Mouse (Mus musculus): ENCODE measurements around the gene Wdr24.

Gene Wdr24

DNA sequence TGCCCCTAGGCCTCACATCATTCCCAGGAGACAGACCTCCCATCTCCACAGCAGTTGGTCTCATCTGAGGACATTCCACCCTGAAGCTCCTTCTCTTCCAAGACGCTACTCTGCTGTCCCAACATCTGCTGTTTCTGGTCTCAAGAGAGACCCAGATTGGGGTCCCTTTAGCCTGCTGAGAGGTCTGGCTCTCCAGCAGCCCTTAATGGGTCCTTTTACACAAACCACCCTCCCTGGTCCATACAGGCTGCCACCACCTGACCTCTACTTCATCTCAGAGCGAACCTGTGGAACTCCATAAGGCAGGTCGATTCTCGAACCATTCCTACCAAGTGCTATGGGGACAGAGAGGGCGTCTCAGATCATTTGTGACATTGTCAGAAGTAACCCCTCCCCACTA is 15.4 kb upstream of the Wdr24 start:
- DNase-seq, result no peak

DNA sequence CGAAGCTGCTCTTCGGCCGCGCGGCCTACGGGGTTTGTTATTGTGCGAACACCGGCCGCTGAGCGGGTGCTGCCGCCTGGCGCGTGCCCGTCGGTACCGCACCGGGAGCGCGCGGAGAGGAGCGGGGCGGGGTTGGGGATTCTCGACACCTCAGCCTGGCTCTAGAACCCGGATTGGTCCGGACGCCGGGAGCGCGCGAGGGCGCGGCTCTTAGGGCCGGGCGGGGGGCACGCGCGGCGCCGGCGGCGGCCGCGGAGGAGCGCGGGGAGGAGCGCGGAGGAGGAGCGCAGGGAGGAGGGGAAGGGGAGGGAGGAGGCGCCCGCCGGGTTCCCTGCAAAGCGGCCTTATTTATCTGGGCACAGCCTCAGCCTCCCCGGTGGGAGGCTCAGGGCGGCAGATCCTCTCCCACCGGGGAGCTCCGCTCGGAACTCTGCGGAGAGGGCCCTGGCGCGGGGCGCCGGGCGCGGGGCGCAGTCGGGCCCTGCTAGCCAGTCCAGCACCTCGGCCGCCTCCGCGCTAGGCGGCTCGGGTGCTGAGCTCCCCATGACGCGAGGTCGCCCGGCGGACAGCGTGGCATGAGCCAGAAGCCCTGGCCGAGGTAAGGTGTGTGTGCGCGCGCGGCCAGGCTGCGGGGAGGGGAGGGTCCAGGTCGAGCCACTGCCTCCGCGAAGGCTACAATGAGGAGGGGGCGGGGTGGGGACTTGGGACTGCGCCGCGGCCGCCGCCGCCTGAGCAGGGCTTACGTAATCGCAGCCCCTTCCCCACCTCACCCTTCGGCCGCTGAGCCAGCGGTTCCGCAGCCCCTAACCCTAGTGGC is 14.4 kb upstream of the Wdr24 start, which contains the start of gene Fbxl16:
TSS of gene Fbxl16 (plus strand) at position 297 of the 817 bp plus-strand sequence.
- DNase-seq, result no peak

DNA sequence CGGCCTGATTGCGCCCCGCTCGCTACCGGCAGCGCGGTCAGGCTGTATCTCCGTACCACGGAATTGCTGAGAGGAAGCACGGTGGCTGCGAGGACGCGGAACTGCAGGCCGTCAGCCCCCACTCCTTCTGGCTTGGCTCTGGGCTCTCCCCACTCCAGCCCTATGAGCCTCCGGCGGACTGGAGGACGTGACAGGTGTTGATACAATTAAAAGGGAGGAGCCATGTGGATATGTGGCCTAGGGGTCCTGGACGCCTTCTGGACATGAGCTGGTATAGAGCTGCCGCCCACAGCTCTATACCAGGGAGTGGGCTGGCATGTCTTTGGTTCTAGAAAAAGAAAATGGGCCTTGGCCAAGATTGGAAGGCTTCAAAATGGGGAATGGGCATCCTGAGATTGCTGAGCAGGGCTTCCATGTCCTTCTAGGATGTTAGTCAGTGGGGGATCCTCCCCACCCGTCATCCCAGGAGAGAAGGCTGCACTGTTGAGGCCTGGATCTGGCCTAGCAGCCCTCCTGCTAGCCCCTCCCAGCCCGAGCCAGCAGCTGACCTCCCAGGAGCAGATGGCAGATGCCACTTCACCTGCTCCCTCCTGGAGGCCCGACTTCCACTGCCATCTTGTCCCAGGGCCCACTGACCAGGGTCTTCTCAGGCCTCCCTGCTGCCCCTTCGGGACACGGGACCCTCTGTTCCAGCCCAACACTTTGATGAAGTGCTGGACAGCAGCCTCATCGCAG is 13.7 kb upstream of the Wdr24 start:
- no peak for DNase-seq

DNA sequence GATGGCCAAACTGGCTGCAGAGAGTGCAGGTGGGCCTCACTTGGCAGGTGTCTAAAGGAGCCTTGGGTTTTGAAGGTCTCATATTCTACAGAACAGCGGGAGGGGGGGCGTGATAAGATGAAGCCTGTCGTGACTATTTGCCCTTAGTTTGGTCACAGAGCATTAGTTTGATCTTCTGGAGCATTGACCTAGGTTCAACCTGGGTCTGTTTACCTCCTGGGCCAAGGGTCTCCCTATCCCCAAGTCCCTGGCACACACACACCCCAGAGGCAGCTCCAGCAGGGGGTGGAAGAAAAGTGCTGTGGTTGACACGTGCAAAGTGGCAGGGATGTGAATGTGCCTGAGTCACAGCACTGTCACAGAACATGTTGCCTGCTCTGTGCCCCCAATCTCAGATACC is 12.5 kb upstream of the Wdr24 start:
- DNase-seq, result no peak

DNA sequence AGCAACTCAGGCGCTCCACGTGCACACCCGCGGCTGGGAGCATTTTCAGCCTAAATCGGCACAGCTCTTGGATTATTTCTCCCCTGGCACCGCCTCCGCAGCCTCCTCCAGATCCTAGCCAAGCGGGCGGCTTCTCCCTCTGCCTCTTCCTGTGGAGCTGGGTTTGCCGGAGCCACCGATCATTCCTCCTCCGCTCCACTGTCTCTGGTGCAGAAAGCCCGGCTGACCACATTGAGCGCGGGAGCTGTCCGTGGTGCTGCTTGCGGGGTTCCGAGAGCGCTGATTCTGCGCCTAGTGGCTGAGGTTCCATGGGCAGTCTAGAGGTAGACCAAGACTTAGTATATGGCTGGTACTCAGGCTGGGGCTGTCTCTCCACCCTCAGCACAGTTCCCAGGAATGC is 10.0 kb upstream of the Wdr24 start:
- peak; percentile 80 for DNase-seq

DNA sequence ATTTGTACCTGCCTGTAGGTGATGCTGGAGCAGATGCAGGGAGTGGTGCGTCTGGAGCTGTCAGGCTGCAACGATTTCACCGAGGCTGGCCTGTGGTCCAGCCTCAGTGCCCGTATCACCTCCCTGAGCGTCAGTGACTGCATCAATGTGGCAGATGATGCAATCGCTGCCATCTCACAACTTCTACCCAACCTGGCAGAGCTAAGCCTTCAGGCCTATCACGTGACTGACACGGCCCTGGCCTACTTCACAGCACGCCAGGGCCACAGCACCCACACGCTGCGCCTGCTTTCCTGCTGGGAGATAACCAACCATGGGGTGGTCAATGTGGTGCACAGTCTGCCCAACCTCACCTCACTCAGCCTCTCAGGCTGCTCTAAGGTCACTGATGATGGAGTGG is 5.8 kb upstream of the Wdr24 start:
- no peak for DNase-seq

DNA sequence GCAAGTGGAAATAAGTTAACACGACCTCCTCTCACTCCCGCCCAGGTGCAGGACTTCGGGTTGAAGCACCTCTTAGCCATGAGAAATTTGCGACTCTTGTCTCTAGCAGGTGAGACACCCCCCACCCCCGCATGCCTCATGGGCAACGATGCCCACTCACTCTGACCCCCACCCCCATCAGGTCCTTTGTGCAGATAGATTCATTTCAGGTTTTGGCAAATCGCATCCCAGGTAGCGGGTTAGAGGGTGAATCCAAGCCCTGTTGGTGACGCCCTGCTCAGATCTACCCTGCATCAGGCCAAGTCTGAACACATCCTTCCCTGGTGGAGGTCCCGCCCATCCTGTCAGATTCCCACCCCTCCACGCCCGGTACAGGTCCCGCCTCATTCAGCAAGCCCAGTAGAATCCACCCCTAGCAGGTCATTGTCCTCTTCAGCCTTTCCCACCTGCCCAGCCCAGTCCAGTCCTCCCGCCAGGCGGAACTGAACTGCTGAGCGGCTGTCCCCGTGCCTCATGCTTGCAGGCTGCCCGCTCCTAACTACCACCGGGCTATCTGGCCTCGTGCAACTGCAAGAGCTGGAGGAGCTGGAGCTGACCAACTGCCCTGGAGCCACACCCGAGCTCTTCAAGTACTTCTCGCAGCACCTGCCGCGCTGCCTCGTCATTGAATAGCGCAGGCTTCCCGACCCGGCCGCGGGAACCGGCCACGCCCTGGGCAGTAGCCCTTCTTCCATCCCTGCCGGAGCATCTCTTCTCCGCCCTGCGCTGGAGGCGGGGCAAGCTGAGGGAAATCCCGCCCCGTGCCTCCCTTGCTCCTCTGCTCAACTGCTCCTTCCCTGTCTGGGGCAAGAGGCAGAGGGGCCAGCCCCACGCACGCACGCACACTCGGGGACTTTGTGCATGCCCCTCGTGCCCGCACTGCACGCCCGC is 4.3 kb upstream of the Wdr24 start:
- DNase-seq, result no peak

DNA sequence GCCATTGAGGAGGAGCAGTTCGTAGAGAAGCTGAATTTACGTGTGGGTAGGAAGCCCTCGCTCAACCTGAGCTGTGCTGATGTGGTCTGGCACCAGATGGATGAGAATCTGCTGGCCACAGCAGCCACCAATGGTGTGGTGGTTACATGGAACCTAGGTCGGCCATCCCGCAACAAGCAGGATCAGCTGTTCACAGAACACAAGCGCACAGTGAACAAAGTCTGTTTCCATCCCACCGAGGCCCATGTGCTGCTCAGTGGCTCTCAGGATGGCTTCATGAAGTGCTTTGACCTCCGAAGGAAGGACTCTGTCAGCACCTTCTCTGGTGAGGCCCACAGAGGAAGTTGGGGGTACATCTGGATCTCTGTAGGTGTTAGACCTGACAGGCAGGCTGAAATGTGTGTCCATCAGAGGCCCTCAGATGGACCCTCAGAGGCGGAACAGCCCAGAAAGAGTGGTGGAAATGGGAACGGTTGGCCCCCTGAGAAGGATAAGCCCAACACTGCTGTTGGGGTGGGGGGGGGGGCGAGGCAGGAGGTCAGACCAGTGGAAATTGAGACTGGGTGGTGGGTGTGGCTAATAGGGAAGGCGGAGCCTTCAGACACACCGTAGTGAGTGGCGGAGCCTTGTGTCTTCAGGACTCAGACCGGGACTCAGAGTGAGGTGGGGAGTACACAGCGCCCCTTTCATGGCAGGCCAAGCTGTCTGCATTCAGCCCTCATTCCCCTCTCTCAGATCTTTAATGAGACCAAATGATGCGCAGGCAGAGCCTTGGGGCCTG is 1.1 kb downstream of the Wdr24 start:
- no peak for DNase-seq

DNA sequence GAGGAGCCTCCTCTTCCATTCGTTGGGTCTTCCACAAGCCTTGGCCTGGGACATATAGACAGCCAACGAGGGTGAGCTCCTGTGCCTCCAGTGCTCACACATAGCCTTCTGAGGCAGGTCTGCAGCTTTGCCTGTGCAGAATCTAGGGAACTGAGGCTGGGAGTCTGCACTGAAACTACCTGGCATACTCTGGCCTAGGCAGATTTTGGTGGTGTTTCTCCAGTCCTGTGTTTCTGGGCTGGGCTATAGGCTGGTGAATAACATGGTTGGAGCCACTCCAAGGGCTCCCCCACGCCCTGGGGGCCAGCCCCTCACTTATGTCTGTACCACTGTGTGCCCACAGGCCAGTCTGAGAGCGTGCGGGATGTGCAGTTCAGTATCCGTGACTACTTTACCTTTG is 1.9 kb downstream of the Wdr24 start:
- no peak for DNase-seq

DNA sequence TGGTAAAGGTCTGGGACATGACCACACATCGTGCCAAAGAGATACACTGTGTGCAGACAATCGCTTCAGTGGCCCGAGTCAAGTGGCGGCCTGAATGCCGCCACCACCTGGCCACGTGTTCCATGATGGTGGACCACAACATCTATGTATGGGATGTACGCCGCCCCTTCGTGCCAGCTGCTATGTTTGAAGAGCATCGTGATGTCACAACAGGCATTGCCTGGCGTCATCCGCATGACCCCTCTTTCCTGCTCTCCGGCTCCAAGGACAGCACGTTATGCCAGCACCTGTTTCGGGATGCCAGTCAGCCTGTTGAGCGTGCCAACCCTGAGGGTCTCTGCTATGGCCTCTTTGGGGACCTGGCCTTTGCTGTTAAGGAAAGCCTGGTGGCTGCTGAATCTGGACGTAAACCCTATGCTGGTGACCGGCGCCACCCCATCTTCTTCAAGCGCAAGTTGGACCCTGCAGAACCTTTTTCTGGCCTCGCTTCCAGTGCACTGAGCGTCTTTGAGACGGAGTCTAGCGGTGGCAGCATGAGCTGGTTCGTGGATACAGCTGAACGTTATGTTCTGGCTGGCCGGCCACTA is 2.6 kb downstream of the Wdr24 start:
- no peak for DNase-seq

DNA sequence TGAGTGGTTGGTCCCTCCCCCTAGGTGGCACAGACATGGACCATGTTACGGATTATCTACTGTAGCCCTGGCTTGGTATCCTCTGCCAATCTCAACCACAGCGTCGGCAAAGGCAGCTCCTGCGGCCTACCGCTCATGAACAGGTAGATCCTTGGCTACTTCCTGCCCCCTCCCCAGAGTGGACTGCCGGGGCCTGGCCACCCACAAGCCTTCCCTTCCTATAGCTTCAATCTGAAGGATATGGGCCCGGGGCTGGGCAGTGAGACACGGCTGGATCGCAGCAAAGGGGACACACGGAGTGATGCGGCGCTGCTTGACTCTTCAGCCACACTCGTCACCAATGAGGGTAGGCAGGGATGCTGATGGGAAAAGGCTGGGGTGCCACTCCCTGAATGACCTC is 3.6 kb downstream of the Wdr24 start:
- no peak for DNase-seq

DNA sequence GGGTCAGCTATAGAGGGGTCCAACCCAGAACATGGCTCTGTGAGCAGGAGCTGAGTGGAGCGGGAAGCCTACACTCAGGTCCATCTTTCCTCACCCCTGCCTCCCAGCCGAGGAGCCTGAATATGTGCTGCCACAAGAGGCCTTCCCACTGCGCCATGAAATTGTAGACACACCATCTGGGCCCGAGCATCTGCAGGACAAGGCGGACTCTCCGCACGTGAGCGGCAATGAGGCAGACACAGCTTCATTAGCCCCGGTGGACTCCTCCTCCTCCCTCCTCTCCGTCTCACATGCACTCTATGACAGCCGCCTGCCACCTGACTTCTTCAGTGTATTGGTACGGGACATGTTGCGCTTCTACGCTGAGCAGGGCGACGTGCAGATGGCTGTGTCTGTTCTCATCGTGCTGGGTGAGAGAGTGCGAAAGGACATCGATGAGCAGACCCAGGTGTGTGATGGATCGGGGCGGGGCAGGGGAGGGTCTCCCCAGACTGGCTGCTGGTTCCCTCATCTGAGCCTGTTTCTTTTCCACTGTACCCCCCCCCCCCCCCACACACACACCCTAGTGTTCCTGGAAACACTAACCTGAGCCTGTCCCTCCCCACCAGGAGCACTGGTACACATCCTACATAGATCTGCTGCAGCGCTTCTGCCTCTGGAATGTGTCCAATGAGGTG is 4.3 kb downstream of the Wdr24 start:
- DNase-seq, result no peak

DNA sequence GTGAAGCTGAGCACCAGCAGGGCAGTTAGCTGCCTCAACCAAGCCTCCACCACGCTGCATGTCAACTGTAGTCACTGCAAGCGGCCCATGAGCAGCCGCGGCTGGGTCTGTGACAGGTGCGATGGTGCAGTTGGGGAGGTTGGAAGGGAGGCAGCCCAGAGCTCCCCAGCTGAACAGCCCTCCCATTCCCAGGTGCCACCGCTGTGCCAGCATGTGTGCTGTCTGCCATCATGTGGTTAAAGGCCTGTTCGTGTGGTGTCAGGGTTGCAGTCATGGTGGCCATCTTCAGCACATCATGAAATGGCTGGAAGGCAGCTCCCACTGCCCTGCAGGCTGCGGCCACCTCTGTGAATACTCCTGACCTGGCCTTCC is 4.8 kb downstream of the Wdr24 start:
- peak; percentile 41 for DNase-seq

DNA sequence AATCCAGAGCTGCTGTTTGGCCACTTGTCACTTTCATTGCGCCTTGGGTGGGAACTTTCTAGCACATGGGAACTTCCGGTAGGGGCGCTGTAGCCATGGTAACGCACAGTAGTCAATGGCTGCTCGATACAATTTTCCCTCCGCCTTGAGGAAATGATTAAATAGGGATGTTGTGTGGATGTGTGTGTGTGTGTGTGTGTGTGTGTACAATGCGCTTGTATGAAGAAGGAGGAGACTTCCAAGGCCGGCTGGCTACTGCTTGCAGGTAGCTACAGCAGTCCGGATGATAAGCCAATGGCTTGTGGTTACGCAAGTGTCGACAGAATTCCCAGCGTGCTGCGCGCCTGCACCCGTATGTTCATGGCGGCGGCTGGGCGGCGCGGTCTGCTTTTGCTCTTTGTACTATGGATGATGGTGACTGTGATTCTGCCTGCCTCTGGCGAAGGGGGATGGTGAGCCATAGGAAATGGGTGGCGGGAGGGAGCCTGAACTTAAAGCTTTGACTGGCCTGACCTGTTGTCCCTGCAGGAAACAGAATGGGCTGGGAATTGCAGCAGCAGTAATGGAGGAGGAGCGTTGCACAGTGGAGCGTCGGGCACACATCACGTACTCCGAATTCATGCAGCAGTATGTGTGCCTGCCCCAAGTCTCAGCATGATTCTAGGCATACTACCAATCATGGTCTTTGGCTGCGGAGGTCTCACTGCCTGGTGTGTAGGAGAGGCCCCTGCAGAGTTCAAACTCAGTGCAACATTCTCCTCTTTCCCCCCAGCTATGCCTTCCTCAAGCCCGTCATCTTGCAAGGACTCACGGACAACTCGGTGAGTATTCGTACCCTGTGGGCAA is 5.5 kb downstream of the Wdr24 start, which contains the start of gene Jmjd8:
TSS of gene Jmjd8 (plus strand) at position 156 of the 846 bp plus-strand sequence.
- peak; percentile 78 for DNase-seq

DNA sequence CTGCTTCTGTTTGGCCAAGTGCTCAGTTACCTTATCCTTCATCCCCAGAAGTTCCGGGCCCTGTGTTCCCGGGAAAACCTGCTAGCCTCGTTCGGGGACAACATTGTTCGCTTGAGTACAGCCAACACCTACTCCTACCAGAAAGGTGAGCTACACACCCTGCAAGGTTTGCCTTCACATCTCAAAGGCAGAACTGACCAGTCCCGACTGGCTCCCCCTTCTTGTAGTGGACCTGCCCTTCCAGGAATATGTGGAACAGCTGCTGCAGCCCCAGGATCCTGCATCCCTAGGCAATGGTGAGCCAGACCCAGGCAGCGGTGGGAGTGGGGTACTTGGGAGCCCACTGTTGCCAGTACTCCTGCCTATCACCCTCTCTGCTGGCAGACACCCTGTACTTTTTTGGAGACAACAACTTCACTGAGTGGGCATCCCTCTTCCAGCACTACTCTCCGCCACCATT is 6.2 kb downstream of the Wdr24 start:
- no peak for DNase-seq

DNA sequence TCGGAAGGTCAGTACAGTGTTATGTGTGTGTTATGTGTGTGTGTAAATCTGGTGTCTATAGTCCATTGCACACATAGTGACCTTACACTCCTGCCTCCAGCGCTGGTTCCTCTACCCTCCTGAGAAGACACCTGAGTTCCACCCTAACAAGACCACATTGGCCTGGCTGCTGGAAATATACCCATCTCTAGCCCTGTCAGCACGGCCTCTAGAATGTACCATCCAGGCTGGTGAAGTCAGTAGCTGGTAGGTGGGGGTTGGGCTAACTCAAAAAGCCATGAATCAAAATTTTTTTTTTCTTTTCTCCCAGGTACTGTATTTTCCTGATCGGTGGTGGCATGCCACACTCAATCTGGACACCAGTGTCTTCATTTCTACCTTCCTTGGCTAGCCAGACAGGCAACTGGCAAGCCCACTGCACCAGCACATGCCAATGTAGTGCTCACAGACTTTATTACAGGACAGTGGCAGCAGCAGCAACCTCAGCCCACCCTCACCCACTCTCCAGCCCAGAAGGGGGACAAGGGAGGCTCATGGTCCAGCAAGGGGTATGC is 6.8 kb downstream of the Wdr24 start:
- DNase-seq, result no peak

DNA sequence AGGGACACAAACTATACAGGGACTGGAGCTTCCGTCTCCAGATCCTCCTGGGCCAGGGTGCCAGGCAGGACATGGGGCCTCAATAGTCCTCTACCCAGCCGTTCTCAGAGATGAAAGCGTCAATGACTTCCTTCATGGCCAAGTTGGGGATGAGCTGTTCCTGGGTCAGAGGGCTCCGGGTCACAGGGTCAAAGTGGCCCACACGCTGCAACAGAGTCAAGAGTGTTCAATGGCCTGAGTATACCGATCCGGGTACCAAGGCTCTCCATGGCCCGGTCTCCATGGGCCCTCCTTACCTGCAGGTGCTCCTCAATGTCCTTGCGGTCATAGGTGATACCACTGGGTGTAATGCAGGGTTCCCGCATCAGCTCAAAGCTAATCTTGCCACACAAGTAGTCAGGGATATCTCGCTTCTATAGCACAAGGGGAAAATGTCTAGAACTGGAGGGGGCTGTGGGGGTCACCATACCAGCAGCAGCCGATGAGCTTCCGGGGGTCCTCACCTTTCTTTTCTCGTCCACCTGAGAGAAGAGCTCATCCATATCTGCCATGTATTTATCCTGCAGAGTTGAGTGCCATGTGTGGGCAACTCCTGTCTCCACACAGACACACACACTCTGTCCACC is 7.5 kb downstream of the Wdr24 start:
- no peak for DNase-seq

DNA sequence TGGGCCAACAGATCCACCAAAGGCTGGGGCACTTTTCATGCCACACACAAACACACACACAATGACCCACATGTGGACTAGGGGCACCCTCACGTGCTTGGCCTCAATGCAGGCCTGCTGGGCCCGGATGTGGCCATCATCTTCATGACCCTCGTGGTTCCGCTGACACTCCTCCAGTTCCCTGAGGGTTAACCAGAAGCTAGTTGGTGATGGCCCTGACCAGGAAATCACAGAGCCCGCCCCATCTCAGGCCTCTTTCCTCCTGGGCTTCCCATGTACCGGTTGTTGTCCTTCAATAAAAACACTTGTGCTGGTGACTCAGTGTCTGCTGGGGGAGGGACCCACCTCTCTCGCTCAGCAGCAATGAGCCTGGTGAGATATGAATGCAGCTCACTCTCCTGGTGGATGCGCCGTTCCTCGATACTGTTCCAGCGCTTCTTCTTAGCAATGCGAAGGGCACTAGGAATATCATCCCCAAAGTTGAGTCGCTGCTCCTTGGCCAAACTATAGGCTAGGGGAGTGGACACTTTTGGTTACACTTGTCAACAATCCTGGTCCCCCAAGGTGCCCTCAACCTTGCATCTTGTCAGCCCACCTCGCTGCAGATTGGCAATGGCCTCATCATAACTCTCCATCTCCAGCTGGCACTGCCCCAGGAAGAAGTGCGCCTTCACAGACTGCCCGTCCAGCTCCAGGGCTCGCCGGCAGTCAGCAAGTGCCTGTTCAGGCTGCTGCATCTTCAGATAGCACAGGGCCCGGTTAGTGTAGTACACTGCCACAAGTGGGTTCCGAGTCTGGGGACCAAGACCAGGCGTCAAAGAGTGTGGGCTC is 8.2 kb downstream of the Wdr24 start:
- DNase-seq, result no peak
